Mouse (Mus musculus): ENCODE results near the gene Gm20388. TPM values are rescaled to one million over a fixed set of nuclear protein-coding genes. Genes with fewer than 3 reads are reported as not detected.

Gene Gm20388
- total and polyA plus RNA-seq, 2 experiments from 2014 or later: 17.3 TPM; not detected in 1

DNA sequence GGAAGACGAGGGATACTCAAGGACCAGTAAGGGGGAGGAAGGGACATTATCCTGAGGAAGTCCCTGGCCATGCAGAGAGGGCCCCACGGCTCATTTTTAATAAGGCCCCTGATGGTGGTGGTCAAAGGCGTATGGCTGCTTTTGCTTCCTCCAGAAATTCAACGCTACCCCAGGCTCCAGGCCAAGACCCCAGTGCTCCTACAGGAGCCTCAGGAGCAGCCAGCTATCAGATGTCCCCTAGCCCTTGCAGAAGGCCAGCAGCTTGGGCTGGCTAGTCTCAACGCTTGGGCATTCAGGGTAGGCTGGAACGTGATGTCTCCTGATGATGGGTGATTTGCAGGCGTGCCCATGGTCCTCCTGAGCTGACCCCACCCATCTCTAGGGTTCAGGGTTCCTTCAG, 521.8 kb downstream of the Gm20388 start:
- Histone ChIP-seq H3K4me1 (ENCODE audit: control insufficient read depth, insufficient read depth) (no peaks in the 10 kb centered on the region), H3K9me3 (replicated peaks; ENCODE audit: control insufficient read depth, low read length) (peaks cover 5% of the 10 kb centered on the region; the same call in 1 of the 2 replicates), H3K9ac (replicated peaks; ENCODE audit: low read depth, low read length) (no peak overlapping the region), H3K27ac (ENCODE audit: low read depth) (no peak overlapping the region), H3K27me3 (ENCODE audit: control insufficient read depth, insufficient read depth, low read length) (no peaks in the 10 kb centered on the region), H3K36me3 (replicated peaks; ENCODE audit: control insufficient read depth, insufficient read depth, low read length) (no peaks in the 10 kb centered on the region), H3K4me2 (ENCODE audit: low read depth, low read length) (no peak overlapping the region), H3K4me3 (ENCODE audit: low read depth, low read length) (no peak overlapping the region)
- WGBS: 67% methylated on average over 7 of the region's 7 CpGs
- DNase-seq (ENCODE audit: low spot score) (no peak), ATAC-seq (ENCODE audit: insufficient read depth, low read depth) (no peak)
- TF ChIP-seq EP300 (IDR thresholded peaks at IDR 0.05; ENCODE audit: low read depth): no peak
- no peak for TF ChIP-seq CTCF (IDR thresholded peaks at IDR 0.05; ENCODE audit: low read depth)

DNA sequence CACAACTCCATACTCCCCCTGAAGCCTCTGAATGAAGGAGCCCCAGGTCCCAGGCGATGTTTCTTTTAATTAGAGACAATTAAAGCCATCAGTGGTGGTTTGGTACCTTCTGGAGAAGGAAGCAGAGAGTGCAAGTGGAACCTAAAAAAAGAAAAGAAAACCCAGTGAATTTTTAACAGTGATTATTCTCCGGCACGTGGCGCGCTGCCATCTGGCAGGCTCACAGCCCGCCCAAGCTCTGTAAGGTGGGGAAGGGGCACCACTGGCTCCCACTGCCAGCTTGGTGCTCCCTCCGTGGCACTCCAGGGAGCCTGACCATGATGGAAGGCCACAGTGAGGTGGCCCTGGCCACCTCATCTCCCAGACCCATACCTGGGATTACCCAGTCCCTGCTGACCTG, 522.5 kb downstream of the Gm20388 start:
- ATAC-seq (ENCODE audit: insufficient read depth, low read depth): no peak
- H3K27ac ChIP-seq (ENCODE audit: low read depth): no peak overlapping the region
- WGBS: 73% methylated on average over 7 of the region's 7 CpGs

DNA sequence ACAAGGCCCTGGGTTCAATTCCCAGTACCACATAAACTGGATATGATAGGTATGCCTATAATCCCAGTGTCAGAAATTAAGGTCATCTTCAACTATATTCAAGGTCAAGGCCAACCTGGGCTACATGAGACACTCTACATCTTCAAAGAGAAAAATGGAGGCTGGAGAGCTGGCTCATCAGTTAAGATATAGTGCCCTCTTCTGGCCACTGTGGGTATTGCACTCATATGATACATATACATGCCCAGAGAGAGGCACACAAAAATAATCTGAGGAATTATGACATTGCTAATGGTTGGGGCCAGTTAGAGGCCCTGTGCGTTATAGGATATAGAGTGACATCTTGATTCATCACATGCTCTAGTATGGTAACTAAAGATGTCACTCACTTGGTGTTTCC, 523.1 kb downstream of the Gm20388 start:
- DNase-seq (ENCODE audit: low spot score) (no peak), ATAC-seq (ENCODE audit: insufficient read depth, low read depth) (no peak)
- 97% methylated on average over 1 of the region's 1 CpGs for WGBS
- Histone ChIP-seq H3K27ac (ENCODE audit: low read depth) (no peak overlapping the region), H3K4me1 (ENCODE audit: control insufficient read depth, insufficient read depth) (no peaks in the 10 kb centered on the region), H3K9me3 (replicated peaks; ENCODE audit: control insufficient read depth, low read length) (peaks cover 5% of the 10 kb centered on the region; the same call in 1 of the 2 replicates), H3K4me3 (ENCODE audit: low read depth, low read length) (no peak overlapping the region), H3K36me3 (replicated peaks; ENCODE audit: control insufficient read depth, insufficient read depth, low read length) (no peaks in the 10 kb centered on the region), H3K9ac (replicated peaks; ENCODE audit: low read depth, low read length) (no peak overlapping the region), H3K4me2 (ENCODE audit: low read depth, low read length) (no peak overlapping the region), H3K27me3 (ENCODE audit: control insufficient read depth, insufficient read depth, low read length) (no peaks in the 10 kb centered on the region)
- TF ChIP-seq EP300 (IDR thresholded peaks at IDR 0.05; ENCODE audit: low read depth) (no peak), CTCF (IDR thresholded peaks at IDR 0.05; ENCODE audit: low read depth) (peak; percentile 29)

More for the DNA sequence above, 522.5 kb downstream of the Gm20388 start:
- DNase-seq (ENCODE audit: low spot score): no peak
- Histone ChIP-seq H3K27me3 (ENCODE audit: control insufficient read depth, insufficient read depth, low read length) (no peaks in the 10 kb centered on the region), H3K9ac (replicated peaks; ENCODE audit: low read depth, low read length) (no peak overlapping the region), H3K4me3 (ENCODE audit: low read depth, low read length) (no peak overlapping the region), H3K4me2 (ENCODE audit: low read depth, low read length) (no peak overlapping the region), H3K9me3 (replicated peaks; ENCODE audit: control insufficient read depth, low read length) (peaks cover 5% of the 10 kb centered on the region; the same call in 1 of the 2 replicates), H3K36me3 (replicated peaks; ENCODE audit: control insufficient read depth, insufficient read depth, low read length) (no peaks in the 10 kb centered on the region), H3K4me1 (ENCODE audit: control insufficient read depth, insufficient read depth) (no peaks in the 10 kb centered on the region)
- TF ChIP-seq EP300 (IDR thresholded peaks at IDR 0.05; ENCODE audit: low read depth): no peak
- no peak for TF ChIP-seq CTCF (IDR thresholded peaks at IDR 0.05; ENCODE audit: low read depth)

DNA sequence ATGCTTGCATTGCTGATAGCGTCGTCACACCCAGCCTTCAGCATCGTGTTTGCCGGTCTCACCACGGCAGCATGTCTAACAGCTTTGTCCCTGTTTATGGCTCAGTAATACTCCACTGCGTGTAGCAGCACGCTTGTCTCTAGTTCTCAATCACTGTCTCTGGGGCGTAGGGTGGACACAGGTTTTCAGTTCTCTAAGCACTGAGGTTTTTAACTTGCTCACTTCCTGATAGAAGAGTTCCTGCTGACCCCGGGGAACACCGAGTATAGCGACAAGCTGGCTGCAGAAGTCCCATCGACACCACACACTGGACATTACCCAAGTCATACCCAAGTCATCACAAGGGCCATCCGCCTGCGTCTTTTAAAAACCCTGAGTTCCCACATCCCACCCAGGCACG, 525.1 kb downstream of the Gm20388 start:
- no peaks in the 10 kb centered on the region for H3K27me3 ChIP-seq (ENCODE audit: control insufficient read depth, insufficient read depth, low read length)
- ATAC-seq (ENCODE audit: insufficient read depth, low read depth): no peak
- WGBS: 87% methylated on average over 15 of the region's 15 CpGs
- H3K36me3 ChIP-seq (replicated peaks; ENCODE audit: control insufficient read depth, insufficient read depth, low read length): no peaks in the 10 kb centered on the region
- no peak overlapping the region for H3K4me2 ChIP-seq (ENCODE audit: low read depth, low read length)
- H3K4me1 ChIP-seq (ENCODE audit: control insufficient read depth, insufficient read depth): no peaks in the 10 kb centered on the region
- no peak overlapping the region for H3K4me3 ChIP-seq (ENCODE audit: low read depth, low read length)
- H3K27ac ChIP-seq (ENCODE audit: low read depth): no peak overlapping the region
- no peak for TF ChIP-seq CTCF (IDR thresholded peaks at IDR 0.05; ENCODE audit: low read depth)
- no peak for TF ChIP-seq EP300 (IDR thresholded peaks at IDR 0.05; ENCODE audit: low read depth)
- H3K9me3 ChIP-seq (replicated peaks; ENCODE audit: control insufficient read depth, low read length): peaks cover 5% of the 10 kb centered on the region; the same call in 1 of the 2 replicates
- no peak overlapping the region for H3K9ac ChIP-seq (replicated peaks; ENCODE audit: low read depth, low read length)
- DNase-seq (ENCODE audit: low spot score): no peak

DNA sequence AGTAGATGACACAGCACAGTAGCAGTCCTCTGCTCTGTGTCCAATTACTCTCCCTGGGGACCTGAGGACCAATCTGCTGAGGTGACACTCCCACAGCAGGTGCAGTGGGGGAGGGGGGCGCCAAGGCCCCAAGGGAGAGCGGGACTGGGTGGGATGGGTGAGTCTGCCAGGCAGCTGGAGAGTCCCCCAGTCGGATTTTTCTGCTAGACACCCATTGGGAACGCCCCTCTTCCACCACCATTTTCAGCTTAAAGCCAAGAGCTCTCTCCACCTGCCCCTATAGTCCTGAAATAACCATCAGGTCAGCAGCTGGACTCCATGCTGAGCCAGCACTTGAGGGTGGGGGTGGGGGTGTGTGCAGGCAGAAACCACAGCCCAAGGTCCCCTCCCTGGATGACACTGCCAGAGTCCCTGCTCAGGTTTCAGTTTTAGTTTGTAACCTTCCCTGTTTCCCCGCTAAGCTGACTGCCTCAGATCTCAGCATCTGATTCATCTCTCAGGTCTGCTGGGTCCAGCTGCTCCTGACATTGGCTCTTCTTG, 525.9 kb downstream of the Gm20388 start:
- 69% methylated on average over 5 of the region's 5 CpGs for WGBS

DNA sequence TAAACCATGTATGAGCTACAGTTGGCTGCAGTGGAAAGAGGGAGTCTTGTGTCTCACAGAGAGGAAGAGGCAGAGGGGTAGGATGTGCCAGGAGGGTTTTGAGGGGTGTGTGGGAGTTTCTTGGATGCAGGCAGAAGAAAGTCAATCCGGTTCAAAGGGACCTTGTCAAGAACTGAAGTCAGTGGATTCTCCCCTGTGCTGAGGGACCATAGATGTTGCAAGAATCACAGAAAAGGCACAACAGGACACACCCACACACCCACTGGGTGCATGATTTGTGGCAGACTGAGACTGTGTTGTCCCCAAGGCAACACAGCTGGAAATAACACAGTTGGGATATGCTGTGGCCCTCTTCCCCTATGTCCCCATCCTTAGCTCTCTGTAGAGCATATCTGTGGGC, 526.6 kb downstream of the Gm20388 start:
- no peak overlapping the region for H3K4me3 ChIP-seq (ENCODE audit: low read depth, low read length)
- H3K9me3 ChIP-seq (replicated peaks; ENCODE audit: control insufficient read depth, low read length): peaks cover 5% of the 10 kb centered on the region; the same call in 1 of the 2 replicates
- no peaks in the 10 kb centered on the region for H3K27me3 ChIP-seq (ENCODE audit: control insufficient read depth, insufficient read depth, low read length)
- no peaks in the 10 kb centered on the region for H3K36me3 ChIP-seq (replicated peaks; ENCODE audit: control insufficient read depth, insufficient read depth, low read length)
- no peak overlapping the region for H3K9ac ChIP-seq (replicated peaks; ENCODE audit: low read depth, low read length)
- no peak overlapping the region for H3K27ac ChIP-seq (ENCODE audit: low read depth)
- no peak for TF ChIP-seq EP300 (IDR thresholded peaks at IDR 0.05; ENCODE audit: low read depth)
- TF ChIP-seq CTCF (IDR thresholded peaks at IDR 0.05; ENCODE audit: low read depth): no peak
- WGBS: 80% methylated on average over 1 of the region's 1 CpGs
- ATAC-seq (ENCODE audit: insufficient read depth, low read depth): no peak
- no peak overlapping the region for H3K4me2 ChIP-seq (ENCODE audit: low read depth, low read length)
- H3K4me1 ChIP-seq (ENCODE audit: control insufficient read depth, insufficient read depth): peaks cover 12% of the 10 kb centered on the region
- DNase-seq (ENCODE audit: low spot score): no peak

More for the DNA sequence above, 525.9 kb downstream of the Gm20388 start:
- Histone ChIP-seq H3K4me3 (ENCODE audit: low read depth, low read length) (no peak overlapping the region), H3K27me3 (ENCODE audit: control insufficient read depth, insufficient read depth, low read length) (no peaks in the 10 kb centered on the region), H3K9ac (replicated peaks; ENCODE audit: low read depth, low read length) (no peak overlapping the region), H3K9me3 (replicated peaks; ENCODE audit: control insufficient read depth, low read length) (peaks cover 5% of the 10 kb centered on the region; the same call in 1 of the 2 replicates), H3K4me1 (ENCODE audit: control insufficient read depth, insufficient read depth) (peaks cover 5% of the 10 kb centered on the region), H3K4me2 (ENCODE audit: low read depth, low read length) (no peak overlapping the region), H3K27ac (ENCODE audit: low read depth) (no peak overlapping the region), H3K36me3 (replicated peaks; ENCODE audit: control insufficient read depth, insufficient read depth, low read length) (no peaks in the 10 kb centered on the region)
- ATAC-seq (ENCODE audit: insufficient read depth, low read depth) (no peak), DNase-seq (ENCODE audit: low spot score) (no peak)
- TF ChIP-seq CTCF (IDR thresholded peaks at IDR 0.05; ENCODE audit: low read depth) (no peak), EP300 (IDR thresholded peaks at IDR 0.05; ENCODE audit: low read depth) (no peak)
